Mouse (Mus musculus) brain, embryonic 14.5 days (tissue): ENCODE measurements around the gene Trim44.

Source experiments
- CTCF ChIP-seq: fragments of 200-500 bp; IDR thresholded peaks from 2 replicates; pipeline ENCODE4 v1.5.1; 2012; ENCODE audit warnings: inconsistent platforms, mild to moderate bottlenecking, moderate library complexity, borderline replicate concordance; ENCODE audit not compliant: insufficient read depth, insufficient read length; ENCODE audit errors: extremely low read depth
- POLR2A ChIP-seq: fragments of 200-500 bp; IDR thresholded peaks from 2 replicates; pipeline ENCODE4 v1.6.1; 2012; ENCODE audit warnings: mild to moderate bottlenecking, inconsistent platforms, borderline replicate concordance; ENCODE audit not compliant: poor library complexity, insufficient read depth, insufficient read length, severe bottlenecking; ENCODE audit errors: extremely low read depth

DNA sequence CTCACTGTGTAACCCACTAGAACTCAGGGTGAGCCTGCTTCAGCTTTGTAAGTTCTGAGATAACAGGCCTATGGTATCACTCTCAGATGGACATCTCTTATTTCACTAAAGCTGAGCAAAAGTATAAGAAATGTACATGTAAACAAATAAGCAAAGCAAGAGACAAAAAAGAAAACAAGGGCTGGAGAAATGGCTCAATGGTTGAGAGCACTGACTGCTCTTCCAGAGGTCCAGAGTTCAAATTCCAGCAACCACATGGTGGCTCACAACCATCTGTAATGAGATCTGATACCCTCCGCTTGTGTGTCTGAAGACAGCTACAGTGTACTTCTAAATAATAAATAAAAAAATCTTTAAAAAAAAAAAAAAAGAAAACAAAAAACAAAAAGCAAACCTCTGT lies 29.2 kb downstream of the Trim44 start:
- TF ChIP-seq CTCF (no peak), POLR2A (no peak)
